Mouse (Mus musculus) embryo, embryonic 10 days (tissue): ENCODE data around the gene Maob.
A peak's percentile ranks its signal among the peaks of the same experiment; 100 is the strongest.

ENCODE experiments used
- DNase-seq: peaks from one replicate; pipeline ENCODE4 v3.0.0-alpha.2; 2015; ENCODE audit warnings: low spot score

Maob gene

DNA sequence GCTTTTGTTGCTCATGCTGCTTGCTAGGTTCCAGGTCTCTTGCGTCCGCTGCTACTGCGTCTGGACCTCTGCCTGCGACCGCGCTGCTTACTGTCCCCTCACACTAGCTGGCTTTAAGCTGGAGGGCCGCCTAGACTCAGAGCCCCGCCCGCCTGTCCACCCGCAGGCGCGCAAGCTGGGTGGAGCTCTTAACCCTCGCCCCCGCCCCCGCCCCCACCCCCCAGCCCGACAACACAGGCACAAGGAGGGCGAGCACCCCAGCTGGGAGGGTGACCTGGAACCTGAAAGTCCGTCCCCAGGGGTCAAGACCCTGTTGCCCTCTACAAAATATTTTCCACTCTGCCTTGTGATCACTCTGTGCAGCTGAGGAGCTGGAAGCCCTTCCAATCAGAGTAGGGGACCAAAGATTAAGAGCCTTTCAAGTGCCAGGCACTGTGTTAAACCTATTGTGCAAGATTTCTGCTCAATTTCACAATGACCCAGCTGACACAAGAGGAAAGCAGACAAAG lies at the start of gene Maob:
TSS of gene Maob (minus strand) at position 106 of the 509 bp plus-strand sequence.
- DNase-seq, result peak; percentile 62

DNA sequence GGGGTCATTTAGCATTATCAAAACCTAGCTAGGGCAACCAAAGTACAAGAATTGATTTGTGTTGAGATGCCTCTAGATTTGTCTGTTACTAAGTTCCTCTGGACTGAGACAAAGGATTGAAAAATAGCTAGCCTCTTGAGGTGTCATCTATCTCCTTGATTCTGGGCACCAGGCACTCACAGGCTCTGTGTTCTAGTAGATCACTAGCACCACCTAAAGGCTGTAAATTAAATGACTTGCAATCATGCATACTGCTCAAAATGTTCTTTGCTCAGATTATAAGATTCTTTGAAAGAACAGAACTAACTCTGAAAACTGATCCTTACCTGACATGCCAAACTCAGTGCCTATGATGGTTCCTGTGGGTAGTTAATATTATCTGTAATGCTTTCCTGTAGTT lies 43.1 kb upstream of the Maob start:
- DNase-seq, result peak; percentile 42

DNA sequence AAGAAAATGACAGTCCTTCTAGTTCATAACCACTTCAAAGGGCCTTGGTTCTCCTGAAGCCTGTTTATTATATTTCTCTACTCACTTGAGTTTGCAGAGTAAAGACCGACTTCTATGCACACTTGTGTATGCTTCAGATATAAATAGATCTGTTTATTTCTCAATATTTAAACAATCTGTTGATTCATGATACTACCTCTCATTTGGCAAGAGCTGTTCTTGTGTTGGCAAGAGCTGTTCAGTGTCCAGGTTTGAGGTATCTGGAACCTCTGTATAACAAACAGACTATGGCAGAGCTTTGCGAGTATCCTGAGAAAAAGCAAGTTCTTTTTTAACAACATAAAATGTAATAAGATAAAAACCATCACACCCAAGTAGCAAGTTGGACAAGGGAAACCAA lies 28.9 kb upstream of the Maob start:
- no peak for DNase-seq

DNA sequence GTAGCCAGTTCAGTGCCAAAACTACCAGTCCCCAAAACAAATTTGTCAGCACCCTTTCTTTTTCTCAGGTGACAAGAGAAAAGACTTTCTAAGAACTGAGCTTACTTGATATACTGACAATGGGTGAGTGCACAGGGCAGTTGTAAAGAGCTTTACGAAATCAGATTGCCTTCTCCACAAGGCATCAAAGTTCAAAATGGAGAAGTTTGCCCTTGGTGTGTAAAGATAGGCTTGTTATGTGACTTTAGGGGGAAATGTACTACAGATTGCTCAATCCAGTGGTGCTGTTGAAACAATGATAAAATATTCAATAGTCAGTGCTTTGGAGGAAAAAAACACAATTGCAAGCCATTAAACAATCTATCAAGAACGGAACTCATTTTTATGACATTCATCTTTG lies 24.3 kb upstream of the Maob start:
- DNase-seq, result no peak

DNA sequence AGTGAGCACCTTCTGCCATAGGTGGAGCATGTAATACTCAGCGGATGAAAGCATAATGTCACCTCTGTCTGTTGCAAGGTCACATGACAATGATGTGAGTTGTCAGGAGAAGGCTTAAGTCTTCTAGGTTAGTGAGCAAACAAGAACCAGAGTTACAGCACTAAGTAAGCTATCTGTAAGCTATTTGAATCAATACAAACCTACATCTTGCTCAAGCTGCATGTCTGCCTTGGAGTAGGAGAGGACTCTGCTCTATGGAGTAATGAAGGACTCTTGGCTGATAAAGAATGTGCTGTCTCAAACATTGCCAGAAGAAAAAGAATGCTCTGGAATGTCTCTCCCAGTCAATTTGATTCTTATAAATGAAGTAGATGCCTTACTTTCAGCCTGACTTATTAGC lies 20.1 kb upstream of the Maob start:
- no peak for DNase-seq

DNA sequence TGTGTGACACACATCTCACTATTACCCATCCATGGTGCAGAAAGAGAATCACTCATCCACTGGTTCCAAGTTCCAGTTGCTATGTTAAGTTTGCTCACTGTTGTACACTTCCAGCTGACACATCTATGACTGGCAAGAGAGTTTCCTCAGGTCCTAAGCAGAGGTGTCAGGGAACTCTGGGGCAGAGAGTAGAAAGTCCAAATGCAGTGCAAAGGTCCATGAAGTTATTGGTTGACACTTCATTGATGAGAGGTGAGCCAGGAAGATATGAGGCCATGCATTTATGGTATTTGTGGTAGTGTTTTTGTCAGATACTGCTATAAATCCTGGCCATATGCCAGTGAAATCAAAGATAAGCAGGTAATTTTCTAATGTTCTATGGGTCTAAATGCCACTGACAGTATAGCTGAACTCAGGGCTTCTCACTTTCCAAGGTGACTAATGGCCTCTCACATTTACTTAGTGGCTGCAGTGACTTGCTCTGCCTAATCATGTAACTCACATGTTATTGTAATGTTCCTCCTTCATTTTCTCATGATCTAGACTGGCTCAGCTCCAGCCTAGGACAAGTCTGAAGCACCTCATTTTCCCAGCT lies 19.4 kb upstream of the Maob start:
- no peak for DNase-seq

DNA sequence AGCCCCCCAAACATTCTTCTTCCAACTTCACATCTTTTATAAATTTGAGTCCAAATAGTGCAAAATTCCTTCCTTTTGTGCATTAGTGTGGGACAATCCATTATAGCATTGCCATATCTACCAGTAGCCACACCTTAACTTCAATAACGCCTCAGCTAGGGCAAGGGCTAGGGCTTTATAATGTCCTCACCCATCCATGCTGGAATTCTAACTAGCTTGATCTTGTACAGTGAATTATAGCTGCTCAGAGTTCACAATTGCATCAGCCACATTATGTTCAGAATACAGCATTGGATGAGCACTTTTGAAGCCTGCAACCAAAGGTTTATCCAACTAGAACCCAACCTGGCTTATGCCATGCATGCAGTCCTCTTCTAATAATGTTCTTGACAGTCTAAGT lies 8.9 kb upstream of the Maob start:
- no peak for DNase-seq

DNA sequence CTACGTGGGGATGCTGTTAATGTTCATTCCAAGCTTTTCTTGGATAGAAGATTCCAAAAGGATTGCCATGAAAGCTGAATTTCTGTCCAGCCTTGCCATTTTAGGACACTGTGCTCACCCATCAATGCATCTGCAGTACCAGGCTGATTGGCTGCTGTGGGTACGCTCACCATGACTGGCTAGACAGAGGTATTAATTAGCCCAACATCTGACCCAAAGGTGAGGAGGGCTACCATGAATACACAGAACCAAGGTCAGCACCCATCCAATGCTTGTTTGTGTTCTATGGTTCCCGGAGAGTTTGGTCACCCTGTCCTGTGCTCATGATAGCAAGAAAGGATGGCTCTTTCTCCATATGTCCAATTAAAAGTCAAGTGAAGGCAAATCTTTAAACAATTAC lies 1.2 kb downstream of the Maob start:
- DNase-seq, result no peak

DNA sequence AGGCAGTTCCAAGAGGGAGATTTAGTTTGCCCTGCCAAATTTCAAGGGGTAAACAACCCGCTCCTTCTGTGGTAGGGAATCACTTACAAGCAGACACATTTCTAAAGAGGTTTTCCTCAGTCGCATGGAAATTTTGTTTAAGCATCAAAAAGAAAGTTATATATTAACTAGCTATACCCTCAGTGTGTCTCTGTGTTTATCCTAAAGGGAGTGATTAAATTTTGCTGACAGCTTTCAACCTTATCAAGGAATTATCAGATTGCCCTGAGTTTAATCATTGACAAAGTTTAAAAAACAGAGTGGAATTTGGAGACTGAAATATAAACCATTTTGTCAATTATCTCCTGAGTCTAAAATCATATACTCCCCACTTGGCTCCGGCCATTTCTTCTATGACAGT lies 5.1 kb downstream of the Maob start:
- DNase-seq, result no peak

DNA sequence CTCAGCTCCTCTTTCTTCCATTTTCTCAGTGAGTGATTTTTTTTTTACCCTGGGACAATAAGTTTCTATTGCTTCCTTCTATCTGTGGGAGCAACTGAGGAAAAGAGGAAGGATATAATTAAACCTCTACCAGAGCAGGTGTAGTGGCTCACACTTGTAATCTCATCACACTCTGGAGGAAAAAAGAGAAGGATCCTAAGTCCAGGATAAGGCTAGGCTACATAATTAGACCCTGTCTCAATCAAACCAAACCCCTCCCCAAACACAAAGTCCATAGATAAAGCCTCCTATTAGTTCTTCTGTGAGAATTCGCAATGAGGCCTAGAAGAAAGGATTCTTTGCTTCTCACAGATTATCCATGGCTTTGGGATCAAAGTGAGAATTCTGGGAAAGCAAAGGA lies 49.7 kb downstream of the Maob start:
- no peak for DNase-seq

DNA sequence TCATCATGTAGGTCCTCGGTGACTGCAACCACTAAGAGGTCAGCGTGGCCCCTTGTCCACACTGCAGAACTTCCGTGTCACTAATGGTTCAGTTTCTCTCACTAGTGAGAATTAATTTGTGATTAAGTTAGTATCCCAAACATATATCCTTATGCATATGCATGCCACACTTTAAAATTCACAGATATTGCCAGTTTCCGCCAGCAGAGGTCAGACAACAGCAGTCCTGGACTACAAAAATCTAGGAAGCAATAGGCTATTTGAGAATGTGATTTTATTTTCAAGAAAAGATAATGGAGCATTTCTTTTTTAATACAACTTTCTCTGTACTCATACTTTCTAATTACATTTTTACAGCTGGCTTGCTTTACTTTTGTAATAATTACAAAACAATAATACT lies 51.0 kb downstream of the Maob start:
- peak; percentile 4 for DNase-seq

DNA sequence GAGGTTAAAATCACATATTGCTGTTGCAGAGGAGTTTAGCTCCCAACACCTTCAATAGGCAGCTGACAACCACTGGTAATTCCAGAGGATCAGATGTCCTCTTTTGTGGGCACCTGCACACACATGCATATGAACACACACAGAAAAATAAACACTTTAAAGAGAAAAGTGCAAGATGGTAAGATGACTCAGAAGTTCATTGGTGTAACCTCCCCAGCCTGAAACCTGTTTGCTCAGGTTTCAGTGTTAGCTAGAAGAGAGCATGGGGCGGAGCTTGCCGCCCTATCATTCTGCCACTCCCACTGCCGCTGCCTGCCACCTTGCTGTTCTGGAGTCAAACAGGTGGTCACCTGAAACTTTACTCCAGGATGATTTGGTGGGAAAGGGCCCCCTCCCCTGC lies 55.7 kb downstream of the Maob start:
- no peak for DNase-seq

DNA sequence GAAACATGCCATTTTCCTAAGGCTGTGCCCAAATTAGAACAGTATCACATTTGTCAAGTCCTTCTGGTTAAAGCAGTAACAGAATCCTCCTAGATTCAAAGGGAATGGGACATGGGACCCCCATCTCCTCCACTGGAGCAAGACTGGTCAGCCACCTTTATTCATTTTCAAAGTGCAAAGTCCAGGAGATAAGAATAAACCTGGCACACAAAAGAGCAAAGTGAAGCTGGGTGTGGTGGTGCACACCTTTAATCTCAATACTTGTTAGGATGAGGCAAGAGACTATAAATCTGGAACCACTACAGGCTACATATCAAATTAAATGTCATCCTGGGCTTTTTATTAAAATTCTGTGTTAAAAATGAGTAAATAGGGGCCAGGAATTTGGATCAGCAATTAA lies 62.4 kb downstream of the Maob start:
- no peak for DNase-seq

DNA sequence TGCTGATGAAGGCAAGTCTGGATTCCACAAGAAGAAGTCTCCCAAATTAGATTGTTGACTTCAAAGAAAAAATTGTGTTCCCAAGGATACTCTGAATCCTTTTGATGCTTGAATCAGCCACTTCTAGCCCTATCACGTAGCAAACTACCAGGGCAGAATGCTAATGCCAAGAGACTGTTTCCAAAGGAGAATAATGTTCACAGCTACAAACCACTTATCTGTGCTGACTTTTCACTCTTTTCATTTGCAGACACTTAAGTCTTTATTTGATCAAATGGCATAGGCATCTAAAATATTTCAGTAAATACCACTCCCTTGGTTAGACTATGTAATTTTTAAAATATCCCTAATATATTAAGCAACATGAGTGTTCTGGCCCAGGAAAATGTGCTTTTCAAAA lies 68.2 kb downstream of the Maob start:
- DNase-seq, result no peak

DNA sequence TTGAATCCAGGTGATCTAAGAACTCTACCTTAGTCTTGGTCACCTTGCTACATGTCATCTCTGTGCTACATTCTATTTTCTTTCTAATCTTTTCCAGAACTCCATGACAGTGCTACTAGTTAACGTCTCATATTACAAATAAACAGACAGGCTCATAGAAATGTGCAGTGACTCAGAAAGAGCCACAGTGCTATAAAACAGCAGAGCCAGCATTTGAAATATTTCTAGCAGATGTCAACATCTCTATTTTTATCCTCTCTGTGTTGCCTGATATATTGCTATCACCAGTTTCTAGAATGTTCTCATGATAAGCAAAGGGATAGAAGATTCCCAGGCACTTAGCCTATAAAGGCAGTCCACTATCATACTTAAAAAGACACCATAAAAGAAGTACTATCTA lies 103.1 kb downstream of the Maob start:
- no peak for DNase-seq

DNA sequence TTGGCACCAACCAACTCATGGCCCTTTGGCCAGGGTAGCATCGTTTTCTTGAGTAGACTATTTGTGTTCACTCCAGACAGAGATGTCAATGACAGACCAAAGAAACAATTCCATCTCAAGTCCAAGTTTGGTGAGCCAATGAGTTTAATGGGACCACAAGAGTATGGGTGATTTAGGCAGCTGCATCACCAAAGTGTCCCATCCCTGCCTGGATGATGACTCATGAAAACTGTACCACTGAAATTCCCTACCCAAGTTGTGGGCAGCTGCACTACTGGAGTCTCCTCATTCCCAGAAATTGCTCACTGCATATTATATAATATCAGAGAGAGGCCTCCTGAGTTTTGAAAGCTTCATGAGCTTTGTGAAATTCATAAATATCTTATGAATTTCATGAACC lies 111.1 kb downstream of the Maob start:
- DNase-seq, result no peak
